Mouse (Mus musculus): Measurements from ENCODE around the gene Ube2h. TPM values are rescaled to one million over a fixed set of nuclear protein-coding genes. Genes with fewer than 3 reads are reported as not detected.
A peak's percentile ranks its signal among the peaks of the same experiment; 100 is the strongest.

The Ube2h gene
- polyA plus RNA-seq, 1 experiment from 2014 or later = 18.6 TPM

GRCm38 (mm10) chr6:30292579-30292978 lies 11.8 kb downstream of the Ube2h start:
- Histone ChIP-seq H3K36me3 (ENCODE audit: control insufficient read depth, insufficient read depth) (peaks cover 22% of the 10 kb centered on the region), H3K4me2 (replicated peaks; ENCODE audit: low read depth) (no peak overlapping the region), H3K27me3 (replicated peaks; ENCODE audit: control insufficient read depth, insufficient read depth, low read length) (no peaks in the 10 kb centered on the region), H3K27ac (ENCODE audit: low read depth, low read length) (no peak overlapping the region), H3K9ac (ENCODE audit: low read depth, low read length) (no peak overlapping the region), H3K4me1 (replicated peaks; ENCODE audit: control insufficient read depth, insufficient read depth, low read length) (no peaks in the 10 kb centered on the region), H3K9me3 (ENCODE audit: control insufficient read depth) (no peaks in the 10 kb centered on the region), H3K4me3 (ENCODE audit: low read depth, low read length) (no peak overlapping the region)
- WGBS = 91% methylated on average over 2 of the region's 2 CpGs
- TF ChIP-seq CTCF (IDR thresholded peaks at IDR 0.05; ENCODE audit: low read depth) = no peak
- ATAC-seq = no peak

DNA sequence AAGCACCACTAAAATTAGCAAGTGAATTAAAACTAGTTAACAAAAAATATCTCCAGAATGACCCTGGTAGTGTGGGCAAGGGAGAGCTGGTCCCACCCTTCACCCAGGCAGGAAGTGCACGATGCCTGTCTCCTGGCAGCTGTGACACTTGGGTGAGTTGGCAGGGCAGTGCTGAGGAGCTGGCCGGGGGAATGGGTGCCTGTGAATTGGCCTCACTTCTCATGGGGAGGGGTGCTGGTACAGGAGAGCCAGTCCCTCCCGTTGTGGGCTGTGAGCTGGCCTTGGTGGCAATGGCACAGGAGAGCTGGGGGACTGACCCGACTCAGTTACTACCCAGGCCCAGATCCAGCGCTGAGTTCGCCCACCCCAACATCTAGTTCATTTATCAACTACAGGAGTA lies 16.4 kb downstream of the Ube2h start:
- H3K36me3 ChIP-seq (ENCODE audit: control insufficient read depth, insufficient read depth) = peaks cover 28% of the 10 kb centered on the region
- 90% methylated on average over 6 of the region's 6 CpGs for WGBS
- no peaks in the 10 kb centered on the region for H3K9me3 ChIP-seq (ENCODE audit: control insufficient read depth)
- no peak overlapping the region for H3K4me2 ChIP-seq (replicated peaks; ENCODE audit: low read depth)
- H3K4me1 ChIP-seq (replicated peaks; ENCODE audit: control insufficient read depth, insufficient read depth, low read length) = no peaks in the 10 kb centered on the region
- no peak for TF ChIP-seq CTCF (IDR thresholded peaks at IDR 0.05; ENCODE audit: low read depth)
- no peak overlapping the region for H3K9ac ChIP-seq (ENCODE audit: low read depth, low read length)
- no peak overlapping the region for H3K4me3 ChIP-seq (ENCODE audit: low read depth, low read length)
- no peak overlapping the region for H3K27ac ChIP-seq (ENCODE audit: low read depth, low read length)
- no peaks in the 10 kb centered on the region for H3K27me3 ChIP-seq (replicated peaks; ENCODE audit: control insufficient read depth, insufficient read depth, low read length)
- ATAC-seq = no peak

GRCm38 (mm10) chr6:30286642-30287041 lies 17.7 kb downstream of the Ube2h start:
- no peaks in the 10 kb centered on the region for H3K27me3 ChIP-seq (replicated peaks; ENCODE audit: control insufficient read depth, insufficient read depth, low read length)
- no peak overlapping the region for H3K27ac ChIP-seq (ENCODE audit: low read depth, low read length)
- H3K4me1 ChIP-seq (replicated peaks; ENCODE audit: control insufficient read depth, insufficient read depth, low read length) = no peaks in the 10 kb centered on the region
- no peak for ATAC-seq
- no peak overlapping the region for H3K4me3 ChIP-seq (ENCODE audit: low read depth, low read length)
- TF ChIP-seq CTCF (IDR thresholded peaks at IDR 0.05; ENCODE audit: low read depth) = no peak
- peaks cover 28% of the 10 kb centered on the region for H3K36me3 ChIP-seq (ENCODE audit: control insufficient read depth, insufficient read depth)
- H3K9ac ChIP-seq (ENCODE audit: low read depth, low read length) = no peak overlapping the region
- no peak overlapping the region for H3K4me2 ChIP-seq (replicated peaks; ENCODE audit: low read depth)
- H3K9me3 ChIP-seq (ENCODE audit: control insufficient read depth) = no peaks in the 10 kb centered on the region

- no peak overlapping the region for H3K9ac ChIP-seq (ENCODE audit: low read depth, low read length)
- peaks cover 33% of the 10 kb centered on the region for H3K36me3 ChIP-seq (ENCODE audit: control insufficient read depth, insufficient read depth)
- H3K27ac ChIP-seq (ENCODE audit: low read depth, low read length) = no peak overlapping the region
- H3K4me2 ChIP-seq (replicated peaks; ENCODE audit: low read depth) = no peak overlapping the region
- no peak for TF ChIP-seq CTCF (IDR thresholded peaks at IDR 0.05; ENCODE audit: low read depth)
- no peak overlapping the region for H3K4me3 ChIP-seq (ENCODE audit: low read depth, low read length)
- H3K9me3 ChIP-seq (ENCODE audit: control insufficient read depth) = no peaks in the 10 kb centered on the region
- no peaks in the 10 kb centered on the region for H3K4me1 ChIP-seq (replicated peaks; ENCODE audit: control insufficient read depth, insufficient read depth, low read length)
- H3K27me3 ChIP-seq (replicated peaks; ENCODE audit: control insufficient read depth, insufficient read depth, low read length) = no peaks in the 10 kb centered on the region
- no peak for ATAC-seq
Observed at GRCm38 (mm10) chr6:30284177-30284576, 20.2 kb downstream of the Ube2h start.

GRCm38 (mm10) chr6:30282361-30282760 lies 22.0 kb downstream of the Ube2h start:
- ATAC-seq = no peak
- no peaks in the 10 kb centered on the region for H3K27me3 ChIP-seq (replicated peaks; ENCODE audit: control insufficient read depth, insufficient read depth, low read length)
- no peak overlapping the region for H3K4me2 ChIP-seq (replicated peaks; ENCODE audit: low read depth)
- 76% methylated on average over 2 of the region's 2 CpGs for WGBS
- peaks cover 37% of the 10 kb centered on the region for H3K36me3 ChIP-seq (ENCODE audit: control insufficient read depth, insufficient read depth)
- no peaks in the 10 kb centered on the region for H3K9me3 ChIP-seq (ENCODE audit: control insufficient read depth)
- no peak for TF ChIP-seq CTCF (IDR thresholded peaks at IDR 0.05; ENCODE audit: low read depth)
- H3K27ac ChIP-seq (ENCODE audit: low read depth, low read length) = no peak overlapping the region
- H3K4me1 ChIP-seq (replicated peaks; ENCODE audit: control insufficient read depth, insufficient read depth, low read length) = no peaks in the 10 kb centered on the region
- H3K9ac ChIP-seq (ENCODE audit: low read depth, low read length) = no peak overlapping the region
- no peak overlapping the region for H3K4me3 ChIP-seq (ENCODE audit: low read depth, low read length)

DNA sequence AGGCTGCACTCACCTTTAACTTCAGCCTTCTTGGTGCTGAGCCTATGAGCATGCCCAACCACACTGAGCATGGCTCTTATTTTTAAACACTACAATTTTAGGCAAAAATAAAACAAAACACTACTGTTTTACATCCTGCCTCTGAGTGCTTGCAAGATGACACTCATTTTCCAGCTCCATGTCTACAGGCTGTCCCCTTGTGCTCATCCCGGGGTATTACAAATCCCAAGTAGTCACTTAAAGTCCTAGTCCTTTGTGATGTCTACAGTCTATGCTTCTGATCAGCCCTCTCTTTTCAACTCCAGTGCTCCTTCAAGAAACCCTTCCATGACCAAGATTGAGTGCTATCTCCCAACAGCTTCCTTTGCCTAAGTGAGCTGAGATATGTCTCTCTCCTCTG lies 26.0 kb downstream of the Ube2h start:
- peak; percentile 65 for TF ChIP-seq CTCF (IDR thresholded peaks at IDR 0.05; ENCODE audit: low read depth)
- peaks cover 36% of the 10 kb centered on the region for H3K36me3 ChIP-seq (ENCODE audit: control insufficient read depth, insufficient read depth)
- no peaks in the 10 kb centered on the region for H3K27me3 ChIP-seq (replicated peaks; ENCODE audit: control insufficient read depth, insufficient read depth, low read length)
- ATAC-seq = no peak
- no peak overlapping the region for H3K4me3 ChIP-seq (ENCODE audit: low read depth, low read length)
- H3K9me3 ChIP-seq (ENCODE audit: control insufficient read depth) = no peaks in the 10 kb centered on the region
- 72% methylated on average over 1 of the region's 1 CpGs for WGBS
- 0 out of 2 replicates have a peak, but pooled peaks cover 4% of the 10 kb centered on the region for H3K4me1 ChIP-seq (replicated peaks; ENCODE audit: control insufficient read depth, insufficient read depth, low read length)
- no peak overlapping the region for H3K27ac ChIP-seq (ENCODE audit: low read depth, low read length)
- no peak overlapping the region for H3K9ac ChIP-seq (ENCODE audit: low read depth, low read length)
- no peak overlapping the region for H3K4me2 ChIP-seq (replicated peaks; ENCODE audit: low read depth)

GRCm38 (mm10) chr6:30276882-30277281 lies 27.5 kb downstream of the Ube2h start:
- H3K36me3 ChIP-seq (ENCODE audit: control insufficient read depth, insufficient read depth) = peaks cover 47% of the 10 kb centered on the region
- H3K27ac ChIP-seq (ENCODE audit: low read depth, low read length) = no peak overlapping the region
- TF ChIP-seq CTCF (IDR thresholded peaks at IDR 0.05; ENCODE audit: low read depth) = no peak
- H3K4me3 ChIP-seq (ENCODE audit: low read depth, low read length) = no peak overlapping the region
- no peaks in the 10 kb centered on the region for H3K9me3 ChIP-seq (ENCODE audit: control insufficient read depth)
- H3K27me3 ChIP-seq (replicated peaks; ENCODE audit: control insufficient read depth, insufficient read depth, low read length) = no peaks in the 10 kb centered on the region
- H3K4me1 ChIP-seq (replicated peaks; ENCODE audit: control insufficient read depth, insufficient read depth, low read length) = 0 out of 2 replicates have a peak, but pooled peaks cover 4% of the 10 kb centered on the region
- H3K9ac ChIP-seq (ENCODE audit: low read depth, low read length) = no peak overlapping the region
- no peak overlapping the region for H3K4me2 ChIP-seq (replicated peaks; ENCODE audit: low read depth)
- 79% methylated on average over 7 of the region's 7 CpGs for WGBS
- no peak for ATAC-seq

Measured in intestine, postnatal 0 days (tissue).